Mouse (Mus musculus) large intestine, adult 2 months (tissue): ENCODE data around the gene Kitl. TPM values are rescaled to one million over a fixed set of nuclear protein-coding genes. Genes with fewer than 3 reads are reported as not detected.

Experiments used
- DNase-seq: peaks from one replicate; pipeline ENCODE4 v3.0.0-alpha.2; 2012; ENCODE audit warnings: low read depth, low spot score
- WGBS: fragments of 180-500 bp; shearing (Covaris S2); methylation state at CpG from one replicate; pipeline ENCODE4 v1.1.7; 2018; 5-methylcytosine and 5-hydroxymethylcytosine counted together
- polyA plus RNA-seq: library from polyadenylated mRNA; depleted of rRNA; stranded (reverse); fragments of >200 nt; gene quantifications from 2 replicates; pipeline ENCODE4 v1.2.3, GENCODE M21; 2012

The Kitl gene
- polyA plus RNA-seq, 1 experiment = 16.9 TPM

DNA sequence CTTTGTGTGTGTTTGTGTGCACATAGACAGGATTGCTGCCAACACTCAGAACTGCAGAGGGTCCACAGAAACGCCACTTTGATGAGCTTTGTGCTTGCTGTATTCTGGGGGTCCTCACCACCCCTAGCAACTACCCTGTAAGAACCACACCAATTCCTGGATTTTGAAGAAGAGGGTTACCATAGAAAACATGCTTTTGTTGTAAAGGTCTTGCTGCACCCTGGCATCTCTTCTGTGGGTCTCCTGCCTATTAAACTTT lies 7.3 kb downstream of the Kitl start:
- DNase-seq = no peak
- WGBS = 65% methylated on average over 1 of the region's 1 CpGs

DNA sequence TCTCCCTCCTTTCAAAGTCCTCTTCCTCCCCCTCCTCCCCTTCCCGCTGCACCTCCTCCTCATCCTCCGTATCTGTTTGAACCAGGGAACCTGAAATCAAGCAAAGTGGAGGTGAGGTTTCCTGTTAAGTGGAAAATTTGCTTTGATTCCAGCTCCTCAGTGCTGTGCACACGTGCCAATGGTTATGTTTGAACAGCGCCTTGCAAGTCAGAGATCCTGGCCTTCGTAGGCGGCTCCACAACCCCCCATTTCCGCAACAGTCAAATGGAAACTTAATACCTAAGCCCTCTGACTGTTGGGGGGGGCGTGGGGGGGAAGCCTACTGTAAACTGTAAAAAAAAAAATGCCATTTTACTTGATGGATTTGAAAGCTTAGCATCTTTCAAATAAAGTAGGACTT lies 10.2 kb downstream of the Kitl start:
- WGBS = 66% methylated on average over 8 of the region's 8 CpGs
- no peak for DNase-seq

DNA sequence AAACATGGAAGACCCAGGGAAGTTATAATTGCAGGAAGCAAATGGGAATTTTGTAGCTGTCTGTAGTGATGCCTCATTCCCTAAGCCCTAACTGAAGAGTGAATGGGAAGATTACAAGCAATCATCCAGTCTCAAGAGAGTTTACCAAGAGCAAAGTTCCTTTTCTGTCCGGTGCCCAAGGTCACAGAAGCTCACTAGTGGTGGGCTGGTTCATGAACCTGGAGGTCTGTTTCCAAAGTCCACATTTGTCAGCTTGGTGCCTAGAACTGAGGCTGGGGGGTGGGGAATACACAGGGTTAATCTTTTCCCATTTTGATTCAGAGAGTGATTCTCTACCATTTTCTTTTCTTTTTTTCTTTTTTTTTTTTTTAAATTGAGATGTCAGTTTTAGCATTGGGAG lies 11.3 kb downstream of the Kitl start:
- WGBS = 46% methylated on average over 1 of the region's 1 CpGs
- no peak for DNase-seq

DNA sequence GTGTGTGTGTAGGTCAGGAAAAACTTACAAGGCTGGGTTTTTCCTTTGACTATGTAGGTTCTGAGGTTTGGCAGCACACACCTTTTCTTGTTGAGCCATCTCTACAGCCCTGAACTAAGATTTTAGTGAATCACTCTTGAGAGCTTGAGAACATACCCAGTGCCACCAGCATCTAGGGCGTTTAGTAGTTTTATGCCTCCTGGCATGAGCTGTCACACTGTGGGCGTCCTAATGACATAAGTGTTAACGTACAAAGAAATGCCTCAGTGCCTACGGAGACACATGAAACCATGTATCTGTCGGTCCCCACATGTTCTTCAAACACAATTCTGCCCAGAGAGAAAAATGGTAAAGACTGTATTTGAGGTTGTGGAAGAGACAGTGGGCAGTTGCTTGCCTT lies 15.0 kb downstream of the Kitl start:
- 81% methylated on average over 5 of the region's 5 CpGs for WGBS
- DNase-seq = no peak

DNA sequence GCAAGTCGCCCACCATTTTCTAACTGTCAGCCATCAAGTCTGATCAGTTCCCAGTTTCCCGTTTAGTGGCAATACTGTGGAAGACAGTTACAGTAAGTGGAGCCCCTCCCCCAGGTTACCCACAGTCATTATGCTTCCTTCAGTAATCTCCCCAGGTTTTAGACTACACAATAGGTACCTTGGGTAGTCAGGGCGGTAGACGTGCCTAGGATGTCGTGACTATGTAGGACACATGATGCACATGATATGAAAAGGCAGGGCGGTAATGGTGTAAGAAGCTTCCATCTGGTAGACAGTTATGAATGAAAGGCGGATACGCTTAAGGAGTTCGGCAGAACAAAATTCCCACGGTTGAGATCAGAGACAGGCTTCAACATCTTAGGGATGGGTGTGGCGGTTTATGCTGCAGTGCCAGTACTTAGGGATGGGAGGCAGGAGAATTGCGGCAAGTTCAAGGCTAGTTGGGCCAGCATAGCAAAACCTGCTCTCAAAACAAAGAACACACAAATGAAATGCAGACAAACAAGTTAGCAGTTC lies 15.6 kb downstream of the Kitl start:
- DNase-seq = no peak
- 53% methylated on average over 12 of the region's 12 CpGs for WGBS

DNA sequence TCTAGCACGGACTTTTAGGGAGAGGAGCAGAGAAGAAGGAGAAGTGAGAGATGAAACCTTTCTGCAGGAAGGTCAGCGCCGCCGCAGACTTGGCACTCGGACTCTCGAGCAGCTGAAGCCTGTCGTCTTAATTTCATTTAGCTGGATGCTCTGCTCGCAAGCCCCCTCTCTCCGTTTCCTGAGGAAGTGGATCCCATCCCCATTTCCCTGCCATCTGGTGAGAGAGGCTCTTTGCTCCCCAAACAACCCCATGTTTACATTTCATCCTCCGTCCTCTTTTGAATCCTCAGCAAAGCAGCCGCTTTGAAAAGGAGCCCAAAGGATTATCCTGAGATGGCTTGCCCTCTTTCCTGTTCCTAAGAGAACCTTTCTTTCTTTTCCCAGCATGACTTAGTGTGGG lies 16.2 kb downstream of the Kitl start:
- 60% methylated on average over 11 of the region's 11 CpGs for WGBS
- DNase-seq = no peak

DNA sequence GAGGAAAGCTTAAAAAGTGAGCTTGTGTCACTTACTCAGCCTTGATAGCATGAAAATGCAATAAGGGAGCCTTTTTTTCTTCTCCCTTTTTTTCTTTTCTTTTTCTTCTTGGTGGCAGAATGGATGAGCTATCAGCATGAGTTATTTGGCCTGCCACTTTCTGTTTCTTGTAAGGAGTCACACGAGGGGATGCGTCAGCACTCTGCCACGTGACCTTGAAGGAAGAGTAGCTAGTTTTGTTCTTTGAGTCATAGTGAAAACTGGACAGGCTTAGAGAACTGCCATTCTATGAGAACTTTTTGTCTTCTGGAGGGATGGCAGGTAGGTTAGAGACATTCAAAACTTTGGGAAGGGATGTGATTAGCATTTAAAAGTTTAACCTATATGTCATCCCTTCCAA lies 17.1 kb downstream of the Kitl start:
- WGBS = 53% methylated on average over 3 of the region's 3 CpGs
- no peak for DNase-seq

DNA sequence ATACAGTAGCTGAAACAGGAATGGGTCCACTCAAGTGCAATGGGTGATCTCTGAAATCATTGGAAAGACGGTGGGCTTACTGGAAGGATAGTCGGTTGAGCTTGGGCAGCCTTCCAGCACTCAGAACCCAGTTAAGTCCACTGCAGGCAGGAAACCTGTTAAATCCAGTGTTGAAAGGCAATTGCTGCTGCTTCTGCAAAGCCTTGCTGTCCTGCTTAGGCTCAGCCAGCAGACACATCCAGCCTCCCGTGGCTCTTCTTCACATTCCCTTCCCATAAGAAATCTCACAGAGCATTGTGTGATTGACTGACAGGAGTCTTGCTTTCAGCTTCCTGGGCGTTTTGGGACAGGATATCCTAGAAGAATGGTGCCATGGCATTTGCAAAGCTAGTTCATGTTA lies 20.6 kb downstream of the Kitl start:
- no peak for DNase-seq
- 78% methylated on average over 4 of the region's 4 CpGs for WGBS

DNA sequence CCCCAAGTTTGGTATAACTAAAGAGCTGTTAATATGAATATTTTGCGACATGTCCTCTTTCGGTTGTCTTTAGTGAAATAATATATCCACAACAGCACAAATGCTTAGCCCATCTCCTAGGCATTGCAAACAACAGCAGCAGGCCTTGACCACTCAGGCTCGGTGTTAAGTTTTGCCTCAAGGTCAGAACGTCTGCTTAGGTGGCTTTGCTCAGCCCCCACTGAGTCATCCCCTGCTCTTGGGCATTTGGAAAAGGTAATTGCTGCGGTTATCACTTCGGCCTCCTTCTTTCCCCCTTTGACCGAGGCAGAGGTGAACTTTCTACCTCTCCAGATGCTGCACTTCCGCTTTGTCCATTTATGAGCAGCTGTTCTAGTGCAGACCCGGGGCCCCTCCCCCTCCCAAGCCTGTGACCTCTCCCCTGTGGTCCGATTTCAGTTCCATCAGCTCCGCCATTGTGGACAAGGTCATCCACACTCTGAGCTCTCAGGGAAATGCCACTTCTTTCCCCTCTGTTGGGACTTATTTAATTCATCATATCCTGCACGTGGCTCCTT lies 23.0 kb downstream of the Kitl start:
- WGBS = 75% methylated on average over 12 of the region's 12 CpGs
- no peak for DNase-seq

DNA sequence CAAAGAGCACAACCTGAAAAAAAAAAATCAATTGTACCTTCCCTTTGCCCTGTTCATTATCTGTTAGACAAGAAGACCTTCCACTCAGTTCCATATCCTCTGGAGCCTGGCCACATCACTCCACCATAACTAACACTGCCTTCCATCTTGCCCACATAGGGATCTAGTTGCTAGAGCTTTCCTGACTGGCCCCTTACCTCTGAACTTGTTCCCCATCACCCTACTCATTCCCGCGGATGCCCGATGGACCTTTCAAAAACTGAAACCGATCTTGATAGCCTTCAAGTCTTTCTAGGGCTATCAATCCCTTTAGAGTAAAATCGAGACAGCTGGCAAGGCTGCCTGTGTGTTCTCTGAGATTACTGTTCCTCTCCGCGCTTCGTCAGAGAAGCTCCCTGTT lies 23.6 kb downstream of the Kitl start:
- no peak for DNase-seq
- WGBS = 88% methylated on average over 8 of the region's 8 CpGs

DNA sequence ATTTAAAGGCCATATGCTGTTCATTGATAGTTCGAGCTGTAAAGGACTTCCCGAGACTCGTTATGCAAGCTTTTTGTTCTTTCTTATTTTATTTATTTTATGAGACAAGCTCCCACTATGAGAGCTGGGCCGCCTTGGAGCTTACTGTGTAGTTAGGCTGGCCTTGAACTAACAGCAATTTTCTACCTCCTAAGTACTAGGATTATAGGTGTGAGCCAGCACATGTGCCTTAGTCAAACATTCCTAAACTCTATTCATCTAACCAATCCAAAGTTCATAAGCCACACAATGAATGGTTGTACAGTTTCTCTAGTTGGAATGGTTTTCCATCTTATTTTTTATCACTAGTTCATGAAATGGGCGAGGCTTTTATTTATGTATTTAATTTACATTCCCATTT lies 28.3 kb downstream of the Kitl start:
- 44% methylated on average over 5 of the region's 5 CpGs for WGBS
- DNase-seq = no peak

DNA sequence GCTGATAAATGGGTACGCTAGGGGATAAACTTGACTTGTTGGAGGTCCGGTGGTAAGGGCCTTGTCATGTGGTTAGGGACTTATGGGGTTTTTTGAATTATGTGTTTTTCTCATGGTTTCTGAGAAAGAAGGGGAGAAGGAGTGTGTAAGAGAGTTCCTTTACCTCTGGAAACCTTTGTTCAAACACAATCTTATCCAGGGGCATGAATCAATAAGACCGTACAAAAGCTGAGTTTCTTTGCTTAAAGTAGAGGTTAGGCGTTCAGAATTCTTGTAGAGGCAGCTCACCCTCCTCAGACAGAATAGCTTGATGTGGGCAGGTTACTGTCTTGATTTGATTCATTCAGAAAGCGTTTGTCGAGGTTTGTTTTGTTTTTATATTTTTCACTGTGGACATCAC lies 28.7 kb downstream of the Kitl start:
- WGBS = 52% methylated on average over 6 of the region's 6 CpGs

DNA sequence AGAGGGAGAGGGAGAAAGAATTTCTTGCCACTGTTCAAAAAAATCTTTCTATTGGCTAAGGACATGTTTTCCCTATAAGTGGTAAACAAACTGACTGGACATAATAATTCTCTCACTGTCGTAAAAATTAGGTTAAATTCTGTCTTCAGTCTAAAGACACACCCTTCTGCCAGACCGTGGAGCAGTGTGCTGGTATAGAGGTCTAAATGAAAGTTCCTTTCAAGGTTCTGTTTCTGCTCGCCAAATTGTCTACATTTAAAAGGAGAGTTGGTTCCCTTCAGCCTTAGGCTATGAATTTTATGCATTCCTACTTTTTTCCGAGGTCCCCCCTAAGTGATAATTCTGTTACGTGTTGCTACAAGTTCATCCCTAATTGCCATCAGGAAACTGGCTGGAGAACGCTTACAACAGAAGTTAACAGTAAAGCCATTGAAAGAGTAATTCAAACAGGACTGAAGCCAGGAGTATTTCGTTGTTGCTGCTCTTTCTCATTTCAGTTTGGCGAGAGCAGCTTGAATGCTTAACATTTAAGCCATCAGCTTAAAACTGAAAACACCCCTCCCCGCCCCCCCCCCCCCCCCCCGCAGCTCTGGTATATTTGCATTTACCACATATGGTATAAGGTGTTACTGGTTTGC lies 35.8 kb downstream of the Kitl start:
- no peak for DNase-seq
- WGBS = 33% methylated on average over 10 of the region's 10 CpGs

More for the DNA sequence above, 28.7 kb downstream of the Kitl start:
- DNase-seq = no peak

DNA sequence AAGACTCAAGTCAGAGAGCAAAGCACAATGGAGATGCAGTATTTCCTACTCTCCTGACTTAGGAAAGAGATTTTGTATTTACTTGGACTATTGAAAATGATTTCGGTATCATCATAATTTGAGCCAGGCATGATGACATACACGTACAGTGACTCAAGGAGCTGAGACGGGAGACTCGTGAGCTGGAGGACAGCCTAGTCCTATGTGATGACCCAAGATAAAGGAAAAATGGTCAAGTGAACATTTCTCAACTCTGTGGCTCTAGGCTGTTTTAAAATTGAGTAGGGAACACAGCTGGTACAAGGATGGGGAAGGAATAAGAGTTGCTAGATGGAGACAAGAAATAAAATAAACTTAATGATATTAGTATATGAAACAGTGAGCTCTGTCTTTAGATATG lies 37.0 kb downstream of the Kitl start:
- DNase-seq = no peak
- 76% methylated on average over 4 of the region's 4 CpGs for WGBS

DNA sequence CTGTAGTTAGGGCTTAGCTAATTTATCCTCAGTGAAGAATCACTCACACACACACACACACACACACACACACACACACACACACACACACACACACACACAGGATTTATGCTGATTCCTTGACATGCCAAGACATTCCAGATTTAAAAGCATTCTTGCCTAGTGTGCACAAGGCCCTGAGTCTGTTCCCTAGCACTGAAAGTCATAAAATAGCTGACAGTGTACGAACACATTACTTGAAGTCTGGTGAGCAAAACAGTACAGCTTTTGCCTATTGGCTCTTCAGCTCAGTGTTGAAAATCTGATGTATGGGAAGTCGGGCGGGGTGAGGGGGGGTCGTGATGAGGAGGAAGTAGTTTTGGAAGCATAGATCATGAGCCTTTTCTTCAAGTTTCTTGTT lies 37.5 kb downstream of the Kitl start:
- no peak for DNase-seq
- WGBS = 58% methylated on average over 4 of the region's 4 CpGs

DNA sequence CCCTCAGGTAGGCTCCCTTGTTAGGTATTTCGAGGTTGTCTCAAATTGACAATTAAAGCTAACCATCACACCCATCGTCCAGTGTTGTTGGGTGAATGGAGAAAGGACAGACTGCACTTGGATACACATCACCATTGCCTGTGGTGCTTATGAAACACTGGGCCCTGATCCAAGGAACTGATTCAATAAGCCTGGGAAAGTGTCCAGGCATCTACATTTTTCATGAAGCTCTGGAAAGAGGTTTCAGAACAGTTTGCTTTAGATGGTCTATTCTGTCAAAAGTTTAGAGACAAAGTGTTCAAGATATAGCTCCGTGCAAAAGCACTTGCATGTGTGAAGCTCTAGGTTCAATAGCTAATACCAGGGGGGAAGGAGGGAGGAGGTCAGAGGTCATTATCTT lies 38.6 kb downstream of the Kitl start:
- WGBS = 42% methylated on average over 3 of the region's 3 CpGs
- no peak for DNase-seq

DNA sequence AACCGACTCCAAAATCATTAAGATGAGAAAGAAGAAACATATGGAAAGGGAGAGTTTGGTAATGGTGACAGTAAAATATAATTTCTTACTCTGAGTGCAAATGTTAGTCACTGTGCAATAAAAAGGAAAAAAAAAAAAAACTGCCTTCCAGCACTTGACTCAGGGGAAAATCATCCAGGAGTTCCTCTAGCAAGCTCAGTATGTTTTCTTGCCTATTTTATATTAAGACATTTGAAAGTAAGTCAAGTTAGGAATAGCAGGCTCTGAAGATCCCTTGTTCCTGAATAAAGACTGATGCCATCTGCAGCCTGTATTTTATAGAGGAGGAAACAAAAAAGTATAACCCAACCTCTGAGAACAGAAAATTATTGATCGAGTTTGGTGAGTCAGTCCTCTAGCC lies 39.7 kb downstream of the Kitl start:
- 49% methylated on average over 2 of the region's 2 CpGs for WGBS
- DNase-seq = no peak

DNA sequence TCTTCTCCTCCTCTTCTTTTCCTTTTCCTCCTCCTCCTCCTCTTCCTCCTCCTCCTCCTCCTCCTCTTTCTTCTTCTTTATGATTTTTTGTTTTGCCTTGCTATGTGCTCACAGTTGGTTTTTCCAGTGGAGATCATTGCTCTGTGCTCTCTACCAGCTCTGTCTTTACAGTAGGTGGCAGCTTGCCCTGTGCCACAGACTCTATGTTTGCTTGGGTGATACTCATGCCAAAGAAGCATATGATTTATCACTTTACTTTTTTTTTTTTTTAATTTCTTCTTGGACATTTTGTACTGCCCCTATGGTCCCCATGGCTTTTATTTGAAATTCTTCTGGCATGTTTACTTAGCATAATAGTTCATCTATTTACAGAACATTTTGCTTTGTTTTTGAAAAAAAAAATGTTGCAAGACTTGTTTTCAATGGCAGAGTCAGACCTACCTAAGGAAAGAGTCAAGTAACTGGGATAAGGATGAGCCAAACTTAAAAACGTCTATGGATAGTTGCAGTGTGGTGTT lies 41.7 kb downstream of the Kitl start:
- 17% methylated on average over 1 of the region's 1 CpGs for WGBS
- DNase-seq = no peak

DNA sequence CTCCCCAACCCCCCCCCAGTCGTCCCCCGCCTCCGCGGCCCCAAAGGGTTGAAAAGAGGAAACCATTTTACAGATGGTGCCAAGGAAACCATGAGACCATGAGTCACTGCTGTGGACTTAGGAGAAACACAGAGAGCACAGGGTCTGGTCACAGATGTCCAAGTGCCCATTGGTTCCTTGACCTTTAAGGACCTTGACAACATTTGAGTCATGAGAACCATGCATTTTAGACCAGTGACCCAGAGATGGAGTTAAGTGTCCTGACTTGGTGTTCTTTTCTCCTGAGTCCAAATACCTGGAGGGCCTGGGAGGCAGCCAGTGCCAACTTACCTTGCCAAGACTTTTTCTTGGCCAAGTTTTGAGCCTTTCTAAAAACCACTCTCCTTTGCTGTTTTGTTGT lies 43.9 kb downstream of the Kitl start:
- DNase-seq = no peak
- 80% methylated on average over 4 of the region's 4 CpGs for WGBS

DNA sequence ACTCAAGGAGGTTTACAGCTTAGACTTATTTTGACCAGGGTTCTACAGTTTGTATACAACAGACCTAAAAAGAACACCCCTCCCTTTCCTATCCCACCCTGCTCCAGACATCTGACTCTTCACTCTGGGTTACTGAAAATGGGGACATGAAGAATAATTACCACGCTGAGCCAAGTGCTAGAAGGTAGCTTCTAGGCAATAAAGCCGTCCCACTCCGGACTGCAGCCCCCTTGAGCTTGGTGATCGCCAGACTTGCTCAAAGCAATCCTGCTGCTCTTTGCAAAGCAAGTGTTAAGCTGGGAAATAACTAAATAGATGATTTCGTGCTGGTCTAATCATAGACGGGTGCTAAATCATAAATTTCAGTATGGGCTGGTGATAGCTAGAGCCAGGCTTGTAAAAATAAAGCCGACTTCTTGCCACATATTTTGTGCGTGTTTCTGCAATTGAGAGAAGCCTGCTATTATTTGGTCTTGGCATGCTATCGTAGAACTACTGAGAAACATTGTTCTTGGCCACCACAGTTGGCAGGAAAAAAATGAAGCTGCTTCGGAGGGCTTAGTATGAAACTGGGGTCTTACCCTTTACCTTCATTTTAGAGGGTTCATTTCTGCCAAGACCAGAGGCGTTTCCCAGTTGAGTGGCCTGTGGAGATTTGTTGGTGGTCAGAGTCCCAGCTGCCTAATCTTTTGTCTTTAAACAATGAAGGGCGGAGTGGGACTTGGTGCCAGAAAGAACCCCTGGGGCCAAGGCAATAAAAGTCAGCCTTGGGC lies 50.3 kb downstream of the Kitl start:
- no peak for DNase-seq

DNA sequence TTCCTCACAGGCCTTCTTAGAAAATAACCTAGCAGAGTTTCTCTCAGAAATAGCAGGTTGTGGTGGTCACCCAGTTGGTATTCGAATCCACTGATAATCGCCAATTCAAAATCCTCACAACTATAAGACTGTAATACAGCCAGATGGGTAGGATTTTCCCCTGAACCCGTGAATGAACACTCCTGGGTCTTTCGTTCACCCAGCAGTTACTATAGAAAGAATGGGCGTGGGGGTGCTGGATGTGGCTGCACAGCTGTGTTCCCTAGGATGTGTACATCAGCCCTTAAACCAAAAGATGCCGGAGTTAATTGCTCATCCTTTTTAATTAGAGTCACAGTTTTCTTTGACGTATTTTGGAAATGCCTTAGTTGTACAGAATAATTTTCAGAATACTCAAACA lies 50.9 kb downstream of the Kitl start:
- no peak for DNase-seq
- WGBS = 50% methylated on average over 7 of the region's 7 CpGs

More for the DNA sequence above, 50.3 kb downstream of the Kitl start:
- WGBS = 19% methylated on average over 12 of the region's 12 CpGs
